Mouse (Mus musculus): Measurements from ENCODE around the gene Trio. TPM values are rescaled to one million over a fixed set of nuclear protein-coding genes. Genes with fewer than 3 reads are reported as not detected.

Trio gene
- polyA plus RNA-seq, 1 experiment, result 0.03 TPM

DNA sequence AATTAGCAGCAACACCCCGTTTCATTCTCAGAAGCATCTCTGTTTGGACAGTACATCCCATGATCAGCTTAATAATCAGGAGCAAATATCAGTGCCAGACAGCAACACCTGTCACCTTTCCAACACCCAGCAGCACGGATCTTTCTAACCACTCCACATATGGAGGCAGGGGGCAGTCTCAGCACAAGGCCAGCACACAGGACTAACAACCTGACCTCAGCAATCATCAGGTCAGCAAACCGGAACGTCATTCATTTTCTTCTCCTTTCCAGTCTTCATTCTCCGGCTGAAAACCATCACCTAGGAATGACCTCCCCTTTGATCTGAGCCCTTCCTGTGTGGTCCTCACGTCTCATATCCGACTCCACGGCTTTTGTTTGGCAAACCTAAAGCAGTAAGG lies 27.7 kb downstream of the Trio start:
- no peak overlapping the region for H3K4me3 ChIP-seq (replicated peaks)
- no peaks in the 10 kb centered on the region for H3K27me3 ChIP-seq (ENCODE audit: control insufficient read depth)
- no peaks in the 10 kb centered on the region for H3K9me3 ChIP-seq (ENCODE audit: control insufficient read depth, low read length)
- TF ChIP-seq GATA1 (IDR thresholded peaks at IDR 0.05; ENCODE audit: low read length) (no peak), TAL1 (IDR thresholded peaks at IDR 0.05; ENCODE audit: low read length) (no peak)
- no peaks in the 10 kb centered on the region for H3K36me3 ChIP-seq (ENCODE audit: control insufficient read depth)
- H3K4me1 ChIP-seq (ENCODE audit: control insufficient read depth), result no peaks in the 10 kb centered on the region

GRCm38 (mm10) chr15:27997391-27997841 lies 28.2 kb downstream of the Trio start:
- Histone ChIP-seq H3K4me3 (replicated peaks) (no peak overlapping the region), H3K9me3 (ENCODE audit: control insufficient read depth, low read length) (no peaks in the 10 kb centered on the region), H3K27me3 (ENCODE audit: control insufficient read depth) (no peaks in the 10 kb centered on the region), H3K4me1 (ENCODE audit: control insufficient read depth) (no peaks in the 10 kb centered on the region), H3K36me3 (ENCODE audit: control insufficient read depth) (no peaks in the 10 kb centered on the region)
- TF ChIP-seq TAL1 (IDR thresholded peaks at IDR 0.05; ENCODE audit: low read length), result no peak
- TF ChIP-seq GATA1 (IDR thresholded peaks at IDR 0.05; ENCODE audit: low read length), result no peak

DNA sequence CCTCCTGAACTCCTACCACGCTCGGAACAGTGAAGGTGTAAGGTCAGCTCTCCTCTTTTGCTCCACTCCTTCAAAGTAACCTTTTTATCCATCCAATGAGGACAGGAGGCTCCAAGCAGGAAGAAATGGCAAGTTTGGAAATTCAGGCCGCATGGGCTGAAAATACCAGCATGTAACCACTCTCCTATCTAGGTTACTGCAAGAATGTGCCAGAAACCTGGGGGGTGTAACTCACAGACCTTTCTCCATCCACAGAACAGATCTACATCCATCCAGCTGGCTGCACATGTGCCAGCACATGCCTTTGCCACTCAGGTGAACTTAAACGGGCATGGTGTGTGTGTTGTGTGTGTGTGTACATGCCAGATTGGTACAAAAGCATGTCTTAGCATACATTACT lies 28.9 kb downstream of the Trio start:
- no peaks in the 10 kb centered on the region for H3K9me3 ChIP-seq (ENCODE audit: control insufficient read depth, low read length)
- no peak overlapping the region for H3K4me3 ChIP-seq (replicated peaks)
- no peaks in the 10 kb centered on the region for H3K27me3 ChIP-seq (ENCODE audit: control insufficient read depth)
- H3K4me1 ChIP-seq (ENCODE audit: control insufficient read depth), result no peaks in the 10 kb centered on the region
- no peaks in the 10 kb centered on the region for H3K36me3 ChIP-seq (ENCODE audit: control insufficient read depth)
- no peak for TF ChIP-seq TAL1 (IDR thresholded peaks at IDR 0.05; ENCODE audit: low read length)

DNA sequence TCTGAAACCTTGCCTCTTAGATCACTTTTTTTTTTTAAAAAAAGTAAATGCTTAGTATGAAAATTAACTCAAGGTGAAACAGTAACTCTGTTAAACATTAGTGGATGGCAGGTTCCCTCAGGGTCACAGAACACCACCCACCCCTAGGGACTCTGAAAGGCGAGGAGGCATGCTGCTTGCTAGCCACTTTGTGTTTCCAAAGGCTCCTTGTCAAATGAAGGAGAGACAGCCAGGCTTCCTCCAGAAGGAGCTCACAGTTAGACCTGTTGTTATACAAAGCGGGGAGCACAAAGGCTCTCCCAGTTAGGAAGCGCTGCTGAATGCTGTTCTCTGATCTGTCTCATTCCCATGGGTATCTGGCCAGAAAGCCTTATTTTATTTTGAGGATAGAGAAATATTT lies 30.2 kb downstream of the Trio start:
- H3K4me1 ChIP-seq (ENCODE audit: control insufficient read depth), result no peaks in the 10 kb centered on the region
- no peaks in the 10 kb centered on the region for H3K9me3 ChIP-seq (ENCODE audit: control insufficient read depth, low read length)

DNA sequence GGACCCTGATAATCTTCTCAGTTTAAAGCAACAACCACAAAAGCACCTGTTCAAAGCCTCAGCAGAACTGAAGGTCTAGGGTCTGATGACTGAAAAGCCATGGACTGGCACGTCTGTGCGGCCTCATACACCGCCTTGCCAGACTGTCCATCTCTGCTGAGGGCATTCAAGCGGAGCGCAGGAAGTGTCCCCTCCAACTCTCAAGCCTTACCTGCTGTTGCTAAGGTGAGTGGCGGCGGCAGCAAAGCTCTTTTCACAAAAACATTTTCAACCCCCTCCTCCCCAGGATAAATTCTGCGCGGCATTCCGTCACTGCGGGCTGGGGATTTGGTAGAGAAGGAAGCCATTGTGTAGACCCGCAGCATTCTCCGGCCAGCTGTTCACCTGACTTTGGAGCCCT lies 30.8 kb downstream of the Trio start:
- no peaks in the 10 kb centered on the region for H3K9me3 ChIP-seq (ENCODE audit: control insufficient read depth, low read length)
- H3K36me3 ChIP-seq (ENCODE audit: control insufficient read depth), result no peaks in the 10 kb centered on the region
- H3K4me3 ChIP-seq (replicated peaks), result no peak overlapping the region
- no peaks in the 10 kb centered on the region for H3K27me3 ChIP-seq (ENCODE audit: control insufficient read depth)
- TF ChIP-seq GATA1 (IDR thresholded peaks at IDR 0.05; ENCODE audit: low read length), result no peak
- TF ChIP-seq TAL1 (IDR thresholded peaks at IDR 0.05; ENCODE audit: low read length), result no peak
- no peaks in the 10 kb centered on the region for H3K4me1 ChIP-seq (ENCODE audit: control insufficient read depth)

More for the DNA sequence above, 30.2 kb downstream of the Trio start:
- H3K4me3 ChIP-seq (replicated peaks), result no peak overlapping the region
- H3K27me3 ChIP-seq (ENCODE audit: control insufficient read depth), result no peaks in the 10 kb centered on the region
- no peaks in the 10 kb centered on the region for H3K36me3 ChIP-seq (ENCODE audit: control insufficient read depth)
- TF ChIP-seq GATA1 (IDR thresholded peaks at IDR 0.05; ENCODE audit: low read length) (no peak), TAL1 (IDR thresholded peaks at IDR 0.05; ENCODE audit: low read length) (no peak)

- no peaks in the 10 kb centered on the region for H3K9me3 ChIP-seq (ENCODE audit: control insufficient read depth, low read length)
- TF ChIP-seq GATA1 (IDR thresholded peaks at IDR 0.05; ENCODE audit: low read length), result no peak
- TF ChIP-seq TAL1 (IDR thresholded peaks at IDR 0.05; ENCODE audit: low read length), result no peak
- H3K4me3 ChIP-seq (replicated peaks), result no peak overlapping the region
- H3K27me3 ChIP-seq (ENCODE audit: control insufficient read depth), result no peaks in the 10 kb centered on the region
- no peaks in the 10 kb centered on the region for H3K4me1 ChIP-seq (ENCODE audit: control insufficient read depth)
- no peaks in the 10 kb centered on the region for H3K36me3 ChIP-seq (ENCODE audit: control insufficient read depth)
Measured at GRCm38 (mm10) chr15:27993528-27993927, 32.1 kb downstream of the Trio start.

GRCm38 (mm10) chr15:27992596-27992995 lies 33.1 kb downstream of the Trio start:
- Histone ChIP-seq H3K27me3 (ENCODE audit: control insufficient read depth) (no peaks in the 10 kb centered on the region), H3K36me3 (ENCODE audit: control insufficient read depth) (no peaks in the 10 kb centered on the region), H3K4me3 (replicated peaks) (no peak overlapping the region), H3K4me1 (ENCODE audit: control insufficient read depth) (peaks cover 4% of the 10 kb centered on the region), H3K9me3 (ENCODE audit: control insufficient read depth, low read length) (no peaks in the 10 kb centered on the region)
- TF ChIP-seq GATA1 (IDR thresholded peaks at IDR 0.05; ENCODE audit: low read length) (no peak), TAL1 (IDR thresholded peaks at IDR 0.05; ENCODE audit: low read length) (no peak)

DNA sequence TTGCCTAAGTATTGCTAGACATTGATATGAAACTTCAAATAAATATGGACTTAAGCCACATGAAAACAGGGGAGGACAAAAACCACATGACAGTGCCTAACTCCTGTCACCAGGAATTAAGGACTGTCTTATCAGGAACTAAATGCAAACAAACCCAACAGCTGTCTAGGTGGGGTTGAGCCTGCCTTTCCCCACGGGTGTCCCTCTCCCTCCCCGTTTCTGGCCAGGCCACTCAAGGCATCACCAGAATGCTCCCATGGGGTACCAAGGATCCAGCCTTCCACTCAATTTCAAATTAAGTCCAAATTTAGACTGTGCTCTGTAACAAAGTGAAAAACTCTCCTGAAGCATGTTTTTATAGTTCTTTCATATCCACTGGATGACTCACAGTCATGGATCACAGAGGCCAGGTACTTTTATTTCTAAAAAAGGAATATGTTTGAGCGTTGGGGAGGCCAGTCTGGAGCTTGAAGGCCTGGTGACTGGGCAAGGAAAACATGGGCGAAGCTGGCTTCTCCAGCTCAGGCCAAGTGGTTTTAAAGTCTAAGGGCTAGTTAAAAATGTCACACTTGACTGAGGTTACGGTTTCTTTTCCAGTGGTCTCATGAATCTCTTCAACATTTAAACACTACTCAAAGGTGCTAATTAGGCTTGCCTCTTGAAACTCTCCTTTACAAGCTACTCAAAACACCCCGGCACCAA lies 33.6 kb downstream of the Trio start:
- Histone ChIP-seq H3K27me3 (ENCODE audit: control insufficient read depth) (no peaks in the 10 kb centered on the region), H3K9me3 (ENCODE audit: control insufficient read depth, low read length) (no peaks in the 10 kb centered on the region), H3K36me3 (ENCODE audit: control insufficient read depth) (no peaks in the 10 kb centered on the region), H3K4me3 (replicated peaks) (no peak overlapping the region), H3K4me1 (ENCODE audit: control insufficient read depth) (peaks cover 4% of the 10 kb centered on the region)
- TF ChIP-seq TAL1 (IDR thresholded peaks at IDR 0.05; ENCODE audit: low read length), result no peak
- no peak for TF ChIP-seq GATA1 (IDR thresholded peaks at IDR 0.05; ENCODE audit: low read length)

DNA sequence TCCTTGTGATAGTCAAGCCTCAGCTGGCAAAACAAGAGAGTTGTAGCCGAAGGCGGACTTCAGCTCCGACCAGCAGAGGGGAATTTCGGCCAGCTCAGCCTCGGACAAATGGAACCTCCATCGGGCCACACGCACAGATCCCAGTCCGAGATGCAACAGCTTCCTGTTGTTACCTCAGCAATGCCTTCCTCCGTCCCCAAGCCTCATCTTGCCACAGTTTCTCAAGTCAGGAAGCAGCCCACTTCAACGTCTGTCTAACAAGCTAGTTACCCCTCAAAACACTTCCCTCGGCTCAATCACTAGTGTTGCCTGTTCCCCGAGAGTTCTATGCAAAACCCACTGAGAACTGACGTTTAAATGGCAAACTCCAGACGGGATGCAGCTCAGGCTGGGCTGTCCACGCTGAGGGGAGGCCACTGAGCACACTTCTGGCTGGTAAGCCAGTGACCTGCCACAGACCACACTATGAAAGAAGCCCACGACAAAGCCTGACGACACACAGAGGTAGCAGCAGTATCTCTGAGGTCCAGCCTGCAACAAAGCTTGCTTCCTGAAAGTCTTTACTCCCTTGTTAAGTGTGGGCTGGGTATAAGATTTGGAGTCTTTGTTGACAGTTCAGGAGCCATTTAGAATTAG lies 34.5 kb downstream of the Trio start:
- TF ChIP-seq GATA1 (IDR thresholded peaks at IDR 0.05; ENCODE audit: low read length) (no peak), TAL1 (IDR thresholded peaks at IDR 0.05; ENCODE audit: low read length) (no peak)
- Histone ChIP-seq H3K4me1 (ENCODE audit: control insufficient read depth) (peaks cover 4% of the 10 kb centered on the region), H3K27me3 (ENCODE audit: control insufficient read depth) (no peaks in the 10 kb centered on the region), H3K36me3 (ENCODE audit: control insufficient read depth) (no peaks in the 10 kb centered on the region), H3K9me3 (ENCODE audit: control insufficient read depth, low read length) (no peaks in the 10 kb centered on the region), H3K4me3 (replicated peaks) (no peak overlapping the region)
